Mouse (Mus musculus): ENCODE data around the gene Tyw5. TPM values are rescaled to one million over a fixed set of nuclear protein-coding genes. Genes with fewer than 3 reads are reported as not detected.
A peak's percentile ranks its signal among the peaks of the same experiment; 100 is the strongest.

Gene Tyw5
- total RNA-seq (2021): 10 to 100 TPM; 22.4 to 22.7 TPM

GRCm38 (mm10) chr1:57406187-57407151, at the start of gene Tyw5, which contains the start of gene Maip1:
Gene Tyw5 (minus strand): TSS chr1:57407101.
Gene Maip1 (plus strand): TSS chr1:57406328.
- peak; percentile 84 to 85 for DNase-seq

GRCm38 (mm10) chr1:57450241-57450640, 43.3 kb upstream of the Tyw5 start:
- DNase-seq: no peak

GRCm38 (mm10) chr1:57445679-57446078, 38.8 kb upstream of the Tyw5 start:
- no peak for DNase-seq

DNA sequence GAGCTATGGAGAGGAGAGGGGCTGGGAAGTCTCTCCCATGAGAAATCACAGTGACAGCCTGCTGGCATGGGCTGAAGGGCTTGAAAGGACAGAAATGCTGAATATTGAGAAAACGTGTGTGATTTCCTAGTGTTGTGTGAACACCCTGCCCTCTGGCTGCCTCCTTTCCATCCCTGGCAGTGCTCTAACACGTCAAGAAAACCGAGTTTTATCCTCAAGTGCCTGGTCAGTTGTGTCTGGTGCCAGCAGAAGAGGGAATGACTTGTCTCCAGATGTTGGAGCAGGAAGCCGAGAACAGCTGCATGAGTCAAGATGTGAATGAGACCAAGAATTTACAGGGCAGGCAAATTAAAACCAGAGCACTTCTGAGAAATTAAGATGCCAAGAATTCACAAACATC, 33.9 kb upstream of the Tyw5 start:
- no peak for DNase-seq

DNA sequence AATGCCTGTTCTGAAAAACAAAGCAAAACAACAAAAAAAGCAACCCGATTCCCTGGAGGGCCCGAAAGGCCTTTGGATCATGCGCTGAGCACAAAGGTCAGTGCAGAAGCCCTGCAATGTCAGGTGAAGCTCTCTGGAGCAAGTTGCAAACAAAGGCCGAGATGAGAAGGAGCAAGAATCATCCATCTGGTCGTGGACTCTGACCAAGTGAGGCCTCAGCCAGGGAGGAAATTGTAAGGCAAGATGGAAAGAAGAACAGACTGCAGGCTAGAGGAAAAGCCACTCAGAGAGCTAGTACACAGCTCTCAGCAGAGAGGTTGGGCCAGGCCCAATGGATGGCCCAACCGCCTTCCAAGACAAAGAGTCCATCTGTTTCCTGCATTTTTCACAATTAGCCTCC, 32.1 kb upstream of the Tyw5 start:
- DNase-seq: no peak

DNA sequence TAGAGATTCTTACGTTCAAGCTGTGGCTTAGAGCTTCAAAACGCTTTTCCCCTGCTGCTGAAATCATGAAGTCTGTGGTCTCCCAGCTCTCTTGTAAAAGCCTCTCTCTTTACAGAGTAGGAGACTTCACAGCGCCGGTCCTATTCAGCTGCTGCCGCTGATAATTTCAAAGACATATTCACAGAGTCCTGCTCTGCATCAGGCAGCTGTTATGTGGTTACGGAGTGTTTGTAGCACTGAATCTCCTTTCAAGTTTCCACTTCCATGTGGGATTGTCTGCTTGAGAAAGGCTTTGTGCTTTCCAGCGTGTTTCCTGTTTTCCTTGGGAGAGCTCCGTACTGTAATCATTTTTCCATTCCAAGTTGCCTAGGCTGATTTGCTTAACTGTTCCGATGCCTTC, 30.1 kb upstream of the Tyw5 start:
- no peak for DNase-seq

GRCm38 (mm10) chr1:57436408-57436807, 29.5 kb upstream of the Tyw5 start:
- no peak for DNase-seq

DNA sequence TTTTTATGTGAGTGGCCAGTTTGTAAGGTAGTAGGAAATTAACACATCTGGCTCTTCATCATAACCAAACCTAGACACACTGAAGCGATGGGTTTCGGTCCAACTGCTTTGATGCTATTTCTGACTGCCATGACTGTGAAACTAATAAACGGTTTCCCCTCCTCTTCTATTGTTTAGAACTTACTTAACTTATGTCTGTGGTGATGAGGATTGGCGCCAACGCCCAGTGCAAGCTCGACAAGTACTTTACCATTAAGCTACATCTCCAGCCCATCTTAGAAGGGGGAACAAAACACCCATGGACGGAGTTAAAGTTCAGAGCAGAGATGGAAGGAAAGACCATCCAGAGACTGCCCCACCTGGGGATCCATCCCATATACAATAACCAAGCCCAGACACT, 26.2 kb upstream of the Tyw5 start:
- DNase-seq: no peak

DNA sequence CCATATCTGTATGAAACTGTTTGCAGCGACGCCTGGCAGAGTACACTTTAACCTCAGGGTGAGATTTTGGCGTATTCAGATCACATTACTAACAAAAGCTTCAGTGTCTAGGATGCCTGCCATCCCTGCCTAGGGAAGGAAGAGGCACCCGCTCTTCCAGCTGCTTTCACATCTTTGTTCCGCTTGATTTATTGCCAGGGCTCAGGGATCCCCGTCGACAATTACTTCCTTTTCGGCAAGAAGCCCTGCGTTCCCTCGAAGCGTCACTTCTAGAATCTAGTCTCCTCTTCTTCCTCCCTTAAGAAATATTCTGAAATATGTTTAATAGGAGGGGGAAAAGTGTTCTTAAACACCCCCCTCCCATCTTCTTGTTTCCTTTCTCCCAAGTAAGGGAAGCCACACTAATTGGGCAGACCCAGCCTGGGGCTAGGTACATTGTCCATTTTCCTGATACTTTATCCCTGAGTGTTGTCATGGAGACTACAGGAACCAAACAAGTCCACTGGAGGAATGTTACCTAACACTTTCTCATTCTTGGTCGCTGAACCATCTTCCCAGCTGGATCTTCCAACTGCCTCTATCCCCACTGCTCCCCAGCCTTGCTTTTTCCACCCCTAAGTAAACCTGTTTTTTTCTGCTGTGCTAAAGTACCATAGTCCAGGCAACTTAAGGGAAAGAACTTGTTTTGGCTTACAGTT, 23.0 kb upstream of the Tyw5 start:
- no peak for DNase-seq

DNA sequence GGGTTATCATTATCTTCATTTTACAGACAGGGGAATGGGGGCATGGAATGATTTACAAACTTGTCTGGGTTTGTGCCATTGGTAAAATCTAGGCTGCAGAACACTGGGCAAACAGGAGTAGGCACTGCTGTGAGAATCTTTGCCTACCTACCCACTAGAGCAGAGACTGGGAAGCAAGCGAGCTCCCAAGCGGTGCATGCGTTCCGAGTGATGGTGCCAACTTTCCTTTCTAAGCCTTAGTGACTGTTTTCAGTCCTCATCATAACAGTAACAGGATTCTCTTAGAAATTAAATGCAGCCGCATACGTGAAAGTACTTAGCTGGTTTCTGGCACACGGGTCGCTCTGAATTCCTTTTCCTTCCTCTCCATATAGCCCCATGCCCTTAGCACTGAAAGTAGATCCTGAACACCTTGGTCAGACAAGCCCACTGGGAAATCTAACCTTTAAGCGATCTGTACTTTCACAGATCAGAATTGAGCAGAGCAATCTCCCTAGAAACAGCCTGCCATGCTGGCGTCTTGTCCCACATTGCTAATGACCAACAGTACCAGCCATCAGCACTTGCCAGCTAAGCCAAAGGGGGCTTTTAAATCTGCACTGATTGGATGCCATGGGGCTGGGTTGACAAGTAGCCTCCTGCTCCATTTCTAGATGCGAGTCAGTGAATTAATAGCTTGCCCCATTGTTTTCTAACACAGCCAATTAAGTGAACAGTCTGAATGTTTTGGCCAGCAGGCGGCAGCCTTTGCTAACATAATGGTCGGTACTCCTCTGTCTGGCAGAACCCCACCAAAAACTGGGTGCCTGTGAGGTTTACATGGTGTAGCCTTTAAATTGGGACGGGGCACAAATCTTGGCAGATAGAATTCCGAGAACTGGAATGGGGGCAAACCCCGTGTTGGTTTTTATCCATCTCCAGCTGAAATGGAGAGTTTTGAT, 21.7 kb upstream of the Tyw5 start:
- DNase-seq: peak; percentile 87 to 89

DNA sequence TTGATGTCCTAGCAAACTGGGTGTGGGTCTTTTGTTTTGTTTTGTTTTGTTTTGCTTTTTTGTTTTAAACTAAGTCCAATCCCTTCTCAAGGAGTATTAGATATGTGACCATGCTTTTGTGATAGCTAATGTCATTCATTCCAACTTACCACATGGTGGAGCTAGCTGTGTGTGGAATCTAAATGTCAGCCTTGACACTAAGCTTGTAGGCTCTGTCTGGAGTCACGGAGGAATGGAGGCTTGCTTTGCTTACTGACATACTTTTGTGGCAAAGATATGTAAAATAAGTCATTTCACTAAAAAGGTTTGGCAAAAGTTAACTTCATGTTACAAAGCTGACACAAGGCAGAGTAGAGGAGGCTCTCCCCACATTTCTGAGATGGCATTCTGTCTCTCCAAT, 16.8 kb upstream of the Tyw5 start:
- no peak for DNase-seq

DNA sequence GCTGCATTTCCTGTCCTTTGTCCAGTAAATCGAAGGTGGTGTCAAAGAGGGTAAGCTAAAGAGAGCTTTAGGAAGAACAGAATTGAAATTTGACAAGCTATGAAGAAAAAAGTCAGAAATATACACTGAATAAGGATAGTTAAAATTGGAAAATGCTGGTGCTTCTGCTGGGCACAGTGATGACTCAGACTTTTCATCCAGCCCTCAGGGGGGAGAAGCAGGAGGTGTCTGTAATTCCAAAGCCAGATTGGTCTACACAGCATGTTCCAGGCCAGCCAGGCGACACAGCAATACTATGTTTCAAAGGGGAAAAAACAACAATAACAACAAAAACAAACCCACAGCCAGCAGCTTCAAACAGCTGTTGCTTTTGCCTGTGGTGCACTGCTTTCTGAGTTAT, 6.5 kb upstream of the Tyw5 start:
- no peak for DNase-seq

- no peak for DNase-seq
Observed at GRCm38 (mm10) chr1:57408994-57409393, 2.1 kb upstream of the Tyw5 start.

GRCm38 (mm10) chr1:57402116-57402515, 4.8 kb downstream of the Tyw5 start:
- no peak for DNase-seq

DNA sequence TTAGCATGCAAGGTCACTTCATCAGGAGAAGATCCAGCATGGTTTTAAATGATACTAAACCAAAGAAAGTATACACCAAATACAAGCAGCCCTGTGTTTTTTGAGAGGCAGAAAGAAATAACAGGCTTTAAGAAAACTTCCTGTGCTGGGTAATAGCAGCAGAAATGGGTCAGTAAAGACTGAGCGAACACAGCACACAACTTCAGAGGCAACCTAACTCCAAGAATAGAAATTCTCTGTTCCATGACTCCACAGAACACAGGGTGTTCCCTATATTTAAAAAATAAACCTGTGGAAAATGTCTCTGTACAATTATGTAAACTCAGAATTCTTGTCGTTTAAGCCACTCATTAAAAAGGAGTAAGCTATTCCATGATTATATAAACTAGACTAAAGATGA, 6.0 kb downstream of the Tyw5 start:
- DNase-seq: no peak

DNA sequence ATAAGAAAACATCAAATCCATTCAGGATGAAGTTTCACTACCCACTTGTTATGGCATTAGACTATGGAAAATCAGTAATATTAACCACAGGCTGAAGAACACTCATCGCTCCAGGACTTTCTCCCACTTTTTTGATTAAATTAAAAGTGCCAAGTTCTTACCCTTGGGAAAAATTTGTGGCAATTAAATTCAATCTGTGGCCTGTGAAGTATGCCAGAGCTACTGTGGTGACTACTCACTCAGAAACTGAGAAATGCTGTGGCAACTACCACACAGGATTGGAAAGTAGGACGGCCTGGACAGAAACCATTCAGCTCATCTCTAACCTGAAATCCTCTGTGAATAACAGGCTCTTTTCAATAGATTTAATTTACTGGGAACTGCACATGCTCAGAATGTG, 6.6 kb downstream of the Tyw5 start:
- no peak for DNase-seq

DNA sequence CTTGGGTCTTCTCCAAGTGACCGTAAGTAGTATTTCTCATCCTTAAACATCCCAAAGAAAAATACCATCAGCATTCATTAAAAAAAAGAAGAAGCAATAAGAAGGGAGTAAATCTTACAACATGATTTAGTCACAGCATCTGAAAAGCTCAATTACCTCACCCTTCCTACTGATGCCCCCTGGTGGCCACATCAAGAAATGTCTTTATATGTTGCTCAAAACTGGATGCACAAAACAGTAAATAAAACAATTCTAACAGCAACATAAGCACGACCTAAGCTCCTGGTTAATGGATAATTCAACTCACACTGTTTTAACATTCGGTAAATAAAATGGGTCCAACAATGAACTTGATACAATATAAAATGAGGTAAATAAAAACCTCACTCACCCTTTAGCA, 12.8 kb downstream of the Tyw5 start:
- peak in 1 of 2 experiments; percentile 24 for DNase-seq

GRCm38 (mm10) chr1:57392417-57392816, 14.5 kb downstream of the Tyw5 start:
- DNase-seq: no peak

- no peak for DNase-seq
Observed at GRCm38 (mm10) chr1:57390993-57391790, 15.7 kb downstream of the Tyw5 start.

DNA sequence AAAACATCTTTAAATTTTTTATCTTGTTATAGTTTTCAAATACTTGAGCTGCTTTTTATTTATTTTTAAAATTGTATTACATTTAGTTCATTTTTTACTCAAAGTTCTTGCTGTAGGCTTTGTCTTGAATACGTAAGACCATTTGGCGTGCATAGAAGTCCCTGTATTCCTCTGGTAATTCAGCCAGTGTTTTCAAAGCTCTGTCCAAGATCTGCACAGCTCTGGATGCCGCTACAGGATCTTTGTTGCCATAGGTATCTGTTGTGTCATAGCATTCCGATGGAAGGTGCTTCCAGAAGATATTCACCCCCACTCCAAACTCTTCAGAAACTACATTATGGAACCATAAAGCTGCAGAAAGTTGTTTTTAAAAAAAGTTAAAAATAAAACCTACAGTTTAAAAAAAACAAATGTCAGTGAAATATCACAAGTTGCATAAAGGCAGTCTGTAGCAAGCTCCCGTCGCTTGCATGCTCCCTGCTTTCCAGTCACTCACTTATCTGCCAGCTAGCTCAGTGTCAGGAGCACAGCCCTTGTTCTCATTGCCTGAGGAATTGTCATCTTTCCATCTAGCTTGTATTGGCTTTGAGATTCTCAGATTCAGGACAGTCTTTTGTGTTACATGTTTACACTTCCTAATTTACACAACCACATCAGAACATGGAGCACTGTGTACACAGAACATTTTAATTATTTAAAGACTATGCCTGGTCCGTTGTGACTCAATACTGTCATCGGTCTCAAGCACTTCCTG, 18.3 kb downstream of the Tyw5 start:
- DNase-seq: no peak

- DNase-seq: peak; percentile 53 to 63
Observed at GRCm38 (mm10) chr1:57387876-57388275, 19.0 kb downstream of the Tyw5 start.
